Mouse (Mus musculus) spleen, adult 2 months (tissue): ENCODE measurements around the gene Fbxl18.

Source experiments
- CTCF ChIP-seq: fragments of 200-500 bp; IDR thresholded peaks from 2 replicates; pipeline ENCODE4 v1.5.1; 2011; ENCODE audit warnings: mild to moderate bottlenecking, inconsistent platforms; ENCODE audit not compliant: insufficient read depth, insufficient read length, insufficient replicate concordance; ENCODE audit errors: extremely low read depth
- POLR2A ChIP-seq: fragments of 200-500 bp; IDR thresholded peaks from 2 replicates; pipeline ENCODE4 v1.6.1; 2011; ENCODE audit warnings: low read depth, low read length, inconsistent platforms

- TF ChIP-seq CTCF (no peak), POLR2A (no peak; the same call in 1 of the 2 replicates)
Observed at GRCm38 (mm10) chr5:142920311-142921073, 25.3 kb upstream of the Fbxl18 start.
